Mouse (Mus musculus) brain, embryonic 14.5 days (tissue): ENCODE measurements at regions not wholly inside any gene's neighbourhood (a gene's known extent, or its start where the extent isn't known, plus 50 kb on each side); places are given as distances from the start of the nearest gene placed in this dataset.

Experiments
- CTCF ChIP-seq: fragments of 200-500 bp; IDR thresholded peaks from 2 replicates; pipeline ENCODE4 v1.5.1; 2012; ENCODE audit warnings: inconsistent platforms, mild to moderate bottlenecking, moderate library complexity, borderline replicate concordance; ENCODE audit not compliant: insufficient read depth, insufficient read length; ENCODE audit errors: extremely low read depth
- POLR2A ChIP-seq: fragments of 200-500 bp; IDR thresholded peaks from 2 replicates; pipeline ENCODE4 v1.6.1; 2012; ENCODE audit warnings: mild to moderate bottlenecking, inconsistent platforms, borderline replicate concordance; ENCODE audit not compliant: poor library complexity, insufficient read depth, insufficient read length, severe bottlenecking; ENCODE audit errors: extremely low read depth

DNA sequence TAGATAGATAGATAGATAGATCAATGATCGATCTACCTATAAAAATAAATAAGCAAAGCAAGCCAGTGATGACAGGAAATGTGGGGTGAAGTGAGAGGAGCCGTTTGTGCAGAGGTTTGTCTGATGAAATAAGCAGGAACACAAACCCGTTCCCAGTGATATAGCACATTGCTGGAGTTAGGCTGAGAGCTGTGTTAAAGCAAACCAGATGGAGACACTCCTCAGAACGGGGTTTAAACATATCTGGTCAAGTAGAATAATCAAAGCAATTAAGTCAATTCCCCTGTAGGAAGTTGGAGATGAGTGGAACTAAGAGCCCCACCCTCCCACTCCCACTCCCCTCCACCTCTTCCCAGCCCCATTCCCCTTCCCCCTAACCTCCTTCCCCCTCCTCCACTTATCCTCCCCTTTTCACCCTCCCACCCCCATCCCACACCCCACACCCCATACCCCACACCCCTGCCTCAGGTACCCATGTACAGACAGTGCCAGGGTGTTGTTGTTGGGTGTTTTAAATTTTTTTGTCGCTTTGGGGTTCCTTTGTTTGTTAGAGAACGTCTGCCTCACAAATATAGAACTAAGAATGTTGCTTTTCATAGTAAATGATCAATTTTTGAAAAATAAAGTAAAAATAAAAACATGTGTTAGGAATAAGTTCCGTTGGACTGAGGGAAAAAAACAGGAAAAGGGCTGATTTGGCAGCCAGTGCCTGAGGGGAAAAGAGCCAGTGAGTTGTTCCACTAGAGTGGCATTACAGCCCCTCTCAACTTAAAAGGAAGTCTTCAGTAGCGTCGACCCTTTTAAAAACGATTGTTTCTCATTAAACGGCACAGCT lies 79.8 kb upstream of the Enpep start:
- TF ChIP-seq POLR2A (no peak), CTCF (no peak)
